Mouse (Mus musculus): Measurements from ENCODE around the gene Tbc1d10a.

DNA sequence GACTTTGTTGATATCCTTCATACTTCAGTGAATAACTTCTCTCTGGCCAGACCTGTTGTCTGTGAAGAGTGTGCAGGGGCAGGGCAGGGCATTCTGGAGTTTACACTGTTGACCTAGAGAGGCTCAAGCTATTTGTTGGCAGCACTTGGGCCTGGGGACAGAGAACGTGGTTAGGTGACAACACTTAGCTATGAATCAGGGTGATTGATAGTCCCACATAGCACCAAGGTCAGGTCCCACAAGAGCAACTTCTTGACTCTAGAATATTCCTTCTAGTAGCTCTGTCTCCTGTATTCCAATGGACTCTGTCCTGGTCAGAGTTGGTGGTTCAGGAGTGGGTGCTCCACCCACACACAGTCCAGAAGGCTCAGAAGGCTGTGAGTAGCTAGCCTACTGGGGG, 24.2 kb downstream of the Tbc1d10a start:
- TF ChIP-seq CTCF (IDR thresholded peaks at IDR 0.05; ENCODE audit: low read depth, low read length) (no peak), POLR2A (IDR thresholded peaks at IDR 0.05; ENCODE audit: insufficient read depth, low read length) (no peak)
